Mouse (Mus musculus): Measurements from ENCODE around the gene Nt5e. TPM values are rescaled to one million over a fixed set of nuclear protein-coding genes. Genes with fewer than 3 reads are reported as not detected.
A peak's percentile ranks its signal among the peaks of the same experiment; 100 is the strongest.
"Not testable (repeated sequence)": the region's sequence is repeated elsewhere in the genome, so short reads cannot be mapped to it uniquely, and the experiment has no call there.

Gene Nt5e
- 1.1 and 1.2 TPM in 2 replicates for polyA plus RNA-seq (2015; fragmentation: Nextera tagmentation; extraction: Ambion mirVana)

DNA sequence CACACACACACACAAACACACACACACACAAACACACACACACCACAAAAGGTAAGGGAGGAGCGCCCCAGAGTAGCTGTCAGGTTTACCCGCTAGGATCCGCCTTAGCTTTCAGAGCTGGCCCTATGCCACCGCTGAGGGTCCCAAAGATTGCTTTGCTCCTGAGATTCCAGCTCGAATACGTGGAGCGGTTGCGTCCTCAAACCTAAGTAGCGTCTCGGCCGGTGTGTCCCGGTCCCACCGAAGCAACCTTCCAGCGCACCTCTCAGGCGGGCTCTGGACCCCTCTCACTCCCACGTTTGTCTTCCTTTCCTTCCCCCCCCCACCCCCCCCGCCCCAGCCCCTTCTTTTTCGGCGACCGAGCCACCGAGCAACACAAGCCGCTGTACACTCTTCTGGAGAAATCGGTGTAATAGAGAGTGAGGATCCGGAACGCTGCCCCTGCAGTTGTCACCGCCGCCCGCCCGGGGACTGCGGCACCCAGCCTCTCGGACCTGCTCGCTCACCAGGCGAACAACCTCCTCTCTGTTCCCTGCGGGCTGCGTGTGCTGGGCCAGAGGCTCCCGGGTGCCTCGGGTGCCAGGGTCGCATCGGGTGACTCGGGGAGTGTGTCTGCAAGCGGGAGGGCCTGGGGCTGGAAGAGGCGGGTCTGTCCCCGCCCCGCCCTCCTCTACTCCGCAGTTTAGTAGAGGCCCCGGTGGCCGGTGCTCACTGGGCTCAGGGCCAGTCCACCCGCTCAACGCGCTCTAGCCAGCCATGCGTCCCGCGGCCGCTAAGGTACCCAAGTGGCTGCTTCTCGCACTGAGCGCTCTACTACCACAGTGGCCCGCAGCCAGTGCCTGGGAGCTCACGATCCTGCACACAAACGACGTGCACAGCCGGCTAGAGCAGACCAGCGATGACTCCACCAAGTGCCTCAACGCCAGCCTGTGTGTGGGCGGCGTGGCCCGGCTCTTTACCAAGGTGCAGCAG is at the start of gene Nt5e:
Nt5e (plus strand) TSS at position 268 of the 972 bp plus-strand sequence.
- peak; percentile 90 for ATAC-seq (ENCODE audit: low FRiP score)
- Histone ChIP-seq H3K27ac (replicated peaks) (no peak within 1 kb of the TSS), H3K9me3 (replicated peaks) (no peaks in the 10 kb centered on the region)

DNA sequence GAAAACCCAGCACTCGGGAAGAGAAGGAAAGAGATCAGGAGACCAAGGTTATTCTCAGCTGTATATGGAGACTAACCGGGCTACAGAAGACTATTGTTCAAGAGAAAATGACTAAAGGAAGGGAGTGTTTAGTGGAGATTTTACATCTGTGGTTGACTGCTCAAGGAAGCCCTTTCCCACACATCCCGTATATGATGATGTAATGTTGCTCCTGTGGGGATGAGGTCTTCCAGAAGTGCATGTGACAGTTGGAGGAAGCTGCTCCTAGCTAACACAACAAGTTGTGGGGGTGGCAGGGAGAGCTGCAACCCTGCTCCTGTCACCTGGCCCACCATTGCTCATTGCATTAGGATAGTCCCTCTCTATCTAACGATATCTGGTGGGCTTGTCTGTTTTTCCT is 49.4 kb upstream of the Nt5e start:
- H3K4me2 ChIP-seq: no peak overlapping the region
- H3K9ac ChIP-seq (replicated peaks): no peak overlapping the region
- H3K4me3 ChIP-seq (replicated peaks): no peak overlapping the region
- no peaks in the 10 kb centered on the region for H3K36me3 ChIP-seq
- no peaks in the 10 kb centered on the region for H3K27me3 ChIP-seq (replicated peaks)
- no peak overlapping the region for H3K27ac ChIP-seq (replicated peaks)
- H3K9me3 ChIP-seq (replicated peaks): no peaks in the 10 kb centered on the region
- no peaks in the 10 kb centered on the region for H3K4me1 ChIP-seq
- WGBS: 95% methylated on average over 4 of the region's 4 CpGs
- ATAC-seq (ENCODE audit: low FRiP score): no peak

More for the DNA sequence above, at the start of gene Nt5e:
- Histone ChIP-seq H3K4me1 (peaks cover 16% of the 10 kb centered on the region), H3K4me2 (peak within 1 kb of the TSS; percentile 99), H3K9ac (replicated peaks) (peak within 1 kb of the TSS; percentile 53), H3K4me3 (replicated peaks) (peak within 1 kb of the TSS; percentile 65), H3K36me3 (no peaks in the 10 kb centered on the region), H3K27me3 (replicated peaks) (peaks cover 30% of the 10 kb centered on the region)
- WGBS: under 1% methylated on average over 64 of the region's 66 CpGs

DNA sequence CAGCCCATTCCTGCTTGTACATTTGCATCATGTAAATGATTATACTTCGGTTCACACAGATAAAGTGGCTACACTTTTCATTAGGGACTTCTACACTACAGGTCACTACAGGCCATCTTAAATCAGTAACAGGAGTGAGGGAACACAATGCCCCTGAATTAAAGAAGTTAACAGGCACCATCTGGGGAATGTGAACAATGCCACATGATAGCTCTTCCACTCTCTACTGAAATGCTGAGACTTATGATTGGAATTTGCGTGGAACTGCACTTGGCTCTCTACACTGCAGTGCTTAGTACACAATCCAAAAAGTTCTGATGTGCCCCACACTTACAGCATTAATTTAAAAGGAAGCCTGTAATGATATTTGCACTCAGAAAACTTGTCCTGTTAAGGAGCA is 47.3 kb upstream of the Nt5e start:
- no peak overlapping the region for H3K4me3 ChIP-seq (replicated peaks)
- no peaks in the 10 kb centered on the region for H3K36me3 ChIP-seq
- WGBS: 82% methylated on average over 2 of the region's 2 CpGs
- H3K4me1 ChIP-seq: no peaks in the 10 kb centered on the region
- H3K9me3 ChIP-seq (replicated peaks): no peaks in the 10 kb centered on the region
- H3K4me2 ChIP-seq: no peak overlapping the region
- H3K9ac ChIP-seq (replicated peaks): no peak overlapping the region
- H3K27me3 ChIP-seq (replicated peaks): no peaks in the 10 kb centered on the region
- no peak for ATAC-seq (ENCODE audit: low FRiP score)
- no peak overlapping the region for H3K27ac ChIP-seq (replicated peaks)

DNA sequence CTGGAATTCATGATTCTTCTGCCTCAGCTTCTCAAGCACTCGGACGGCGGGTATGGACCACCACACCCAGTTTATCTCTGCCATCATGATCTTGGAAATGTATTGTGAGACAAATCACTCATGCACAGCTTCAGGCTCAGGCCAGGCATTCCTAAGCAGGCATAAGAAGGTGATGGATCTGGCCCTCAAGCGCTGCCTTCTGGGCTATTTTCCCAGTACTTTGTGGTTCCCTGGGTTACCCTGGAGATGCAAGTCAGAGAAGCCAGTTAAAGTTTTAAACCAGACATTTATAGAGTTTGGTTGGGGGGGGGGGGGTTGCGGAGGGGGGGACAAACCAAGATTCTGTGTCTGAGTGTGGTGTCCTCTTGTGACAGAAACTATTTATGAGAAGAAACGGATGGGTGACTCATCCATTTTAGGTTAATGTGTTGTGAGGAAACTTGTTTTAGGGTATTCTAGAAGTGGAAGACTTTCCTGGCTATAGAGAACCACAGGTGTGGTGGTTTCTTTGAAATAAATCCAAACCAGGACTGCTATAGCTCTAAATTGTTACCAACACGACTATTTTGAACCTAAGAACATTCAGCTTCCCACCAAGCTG is 37.3 kb upstream of the Nt5e start:
- H3K27ac ChIP-seq (replicated peaks): no peak overlapping the region
- no peaks in the 10 kb centered on the region for H3K27me3 ChIP-seq (replicated peaks)
- H3K36me3 ChIP-seq: no peaks in the 10 kb centered on the region
- H3K4me1 ChIP-seq: no peaks in the 10 kb centered on the region
- no peak overlapping the region for H3K9ac ChIP-seq (replicated peaks)
- no peak for ATAC-seq (ENCODE audit: low FRiP score)
- WGBS: 91% methylated on average over 7 of the region's 7 CpGs
- H3K4me3 ChIP-seq (replicated peaks): no peak overlapping the region
- no peaks in the 10 kb centered on the region for H3K9me3 ChIP-seq (replicated peaks)
- H3K4me2 ChIP-seq: no peak overlapping the region

DNA sequence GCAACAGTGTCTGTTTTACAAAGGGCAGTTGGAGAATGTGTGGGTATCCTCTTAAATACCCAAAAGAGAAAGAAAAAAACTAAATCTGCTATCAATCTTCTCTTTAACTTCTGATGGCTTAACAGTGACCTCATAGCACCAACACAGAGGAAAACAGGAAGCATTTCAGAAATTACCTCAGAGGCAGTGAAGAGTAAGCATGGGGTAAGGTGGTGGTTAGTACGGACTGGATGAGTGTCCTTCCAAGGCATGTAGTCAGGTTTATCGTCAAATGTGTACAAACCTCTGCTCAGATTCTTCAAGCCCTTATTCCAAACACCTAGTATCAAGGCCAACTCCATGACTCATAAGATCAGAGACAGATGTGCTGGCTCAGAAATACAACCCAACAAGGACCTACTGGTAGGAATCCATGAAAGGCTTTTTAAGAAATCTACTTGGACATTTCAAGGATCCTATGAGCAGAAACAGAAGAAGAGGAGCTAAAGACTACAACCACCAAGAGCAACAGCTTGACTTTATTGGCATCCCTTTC is 34.1 kb upstream of the Nt5e start:
- no peak for ATAC-seq (ENCODE audit: low FRiP score)
- H3K36me3 ChIP-seq: no peaks in the 10 kb centered on the region
- H3K27ac ChIP-seq (replicated peaks): no peak overlapping the region
- H3K27me3 ChIP-seq (replicated peaks): no peaks in the 10 kb centered on the region
- H3K4me1 ChIP-seq: peaks cover 4% of the 10 kb centered on the region; the same call in 1 of the 2 replicates
- no peak overlapping the region for H3K4me3 ChIP-seq (replicated peaks)
- no peak overlapping the region for H3K4me2 ChIP-seq
- H3K9me3 ChIP-seq (replicated peaks): no peaks in the 10 kb centered on the region
- no peak overlapping the region for H3K9ac ChIP-seq (replicated peaks)
- WGBS: 92% methylated on average over 2 of the region's 2 CpGs

DNA sequence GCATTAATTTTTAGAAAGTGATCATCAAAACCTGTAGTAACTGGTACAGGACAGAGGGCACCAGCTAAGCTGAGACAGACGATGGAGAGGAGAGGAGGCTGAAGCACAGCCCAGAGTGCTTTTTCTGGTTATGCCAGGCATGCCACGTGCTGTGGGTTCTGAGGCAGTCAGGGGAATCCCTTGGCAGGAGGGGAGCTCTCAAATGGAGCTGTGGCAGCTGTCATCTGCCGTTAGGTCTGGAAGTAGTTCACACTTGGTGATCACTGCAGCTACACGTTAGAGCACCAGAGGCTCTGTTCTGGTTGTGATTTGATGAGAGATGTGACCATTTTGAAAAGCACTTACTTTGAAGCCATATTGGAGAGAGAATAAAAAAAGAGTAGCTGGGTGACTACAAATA is 31.2 kb upstream of the Nt5e start:
- H3K27ac ChIP-seq (replicated peaks): no peak overlapping the region
- peaks cover 4% of the 10 kb centered on the region; the same call in 1 of the 2 replicates for H3K4me1 ChIP-seq
- 50% methylated on average over 4 of the region's 4 CpGs for WGBS
- H3K27me3 ChIP-seq (replicated peaks): no peaks in the 10 kb centered on the region
- H3K9me3 ChIP-seq (replicated peaks): no peaks in the 10 kb centered on the region
- no peak overlapping the region for H3K9ac ChIP-seq (replicated peaks)
- peak; percentile 38; the same call in 1 of the 2 replicates for ATAC-seq (ENCODE audit: low FRiP score)
- no peak overlapping the region for H3K4me3 ChIP-seq (replicated peaks)
- H3K4me2 ChIP-seq: no peak overlapping the region
- H3K36me3 ChIP-seq: no peaks in the 10 kb centered on the region

DNA sequence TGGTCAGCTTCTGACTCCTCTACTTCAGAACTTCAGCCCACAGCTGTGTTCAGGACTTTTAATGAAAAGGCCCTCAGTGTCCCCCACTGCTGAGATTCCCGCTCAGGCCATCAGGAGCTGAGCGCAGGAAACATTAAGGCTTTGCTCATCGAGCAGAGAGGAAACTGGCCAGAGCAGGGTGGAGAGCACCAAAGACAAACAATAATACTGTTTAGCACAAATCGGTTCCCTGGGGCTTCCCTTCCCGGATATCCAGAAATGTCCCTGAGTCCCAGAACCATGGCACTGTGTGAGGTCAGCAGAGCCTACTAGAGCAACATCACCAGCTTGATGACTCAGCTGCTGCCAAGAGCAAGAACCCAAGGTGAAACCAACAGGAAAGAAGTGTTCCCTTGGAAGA is 30.7 kb upstream of the Nt5e start:
- 76% methylated on average over 5 of the region's 5 CpGs for WGBS
- Histone ChIP-seq H3K4me2 (no peak overlapping the region), H3K9me3 (replicated peaks) (no peaks in the 10 kb centered on the region), H3K4me3 (replicated peaks) (no peak overlapping the region), H3K4me1 (peaks cover 4% of the 10 kb centered on the region; the same call in 1 of the 2 replicates), H3K27ac (replicated peaks) (no peak overlapping the region), H3K9ac (replicated peaks) (no peak overlapping the region), H3K36me3 (no peaks in the 10 kb centered on the region), H3K27me3 (replicated peaks) (no peaks in the 10 kb centered on the region)
- ATAC-seq (ENCODE audit: low FRiP score): no peak

DNA sequence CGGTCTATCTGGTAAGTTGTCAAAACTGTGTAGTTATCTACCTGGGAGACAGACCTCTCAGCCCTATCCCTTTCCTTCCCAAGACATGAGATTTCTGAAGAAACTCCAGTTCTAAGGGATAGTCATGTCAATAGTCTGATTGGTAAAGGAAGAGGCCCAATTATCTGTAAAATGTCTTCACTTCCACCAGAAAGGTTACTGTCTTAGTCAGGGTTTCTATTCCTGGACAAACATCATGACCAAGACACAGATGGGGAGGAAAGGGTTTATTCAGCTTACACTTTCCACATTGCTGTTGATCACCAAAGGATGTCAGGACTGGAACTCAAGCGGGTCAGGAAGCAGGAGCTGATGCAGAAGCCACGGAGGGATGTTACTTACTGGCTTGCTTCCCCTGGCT is 29.8 kb upstream of the Nt5e start:
- H3K9me3 ChIP-seq (replicated peaks); H3K9ac ChIP-seq (replicated peaks); H3K4me3 ChIP-seq (replicated peaks); H3K27ac ChIP-seq (replicated peaks); H3K36me3 ChIP-seq; H3K4me2 ChIP-seq; H3K4me1 ChIP-seq; H3K27me3 ChIP-seq (replicated peaks); ATAC-seq (ENCODE audit: low FRiP score): not testable (repeated sequence)
- 87% methylated on average over 3 of the region's 3 CpGs for WGBS

DNA sequence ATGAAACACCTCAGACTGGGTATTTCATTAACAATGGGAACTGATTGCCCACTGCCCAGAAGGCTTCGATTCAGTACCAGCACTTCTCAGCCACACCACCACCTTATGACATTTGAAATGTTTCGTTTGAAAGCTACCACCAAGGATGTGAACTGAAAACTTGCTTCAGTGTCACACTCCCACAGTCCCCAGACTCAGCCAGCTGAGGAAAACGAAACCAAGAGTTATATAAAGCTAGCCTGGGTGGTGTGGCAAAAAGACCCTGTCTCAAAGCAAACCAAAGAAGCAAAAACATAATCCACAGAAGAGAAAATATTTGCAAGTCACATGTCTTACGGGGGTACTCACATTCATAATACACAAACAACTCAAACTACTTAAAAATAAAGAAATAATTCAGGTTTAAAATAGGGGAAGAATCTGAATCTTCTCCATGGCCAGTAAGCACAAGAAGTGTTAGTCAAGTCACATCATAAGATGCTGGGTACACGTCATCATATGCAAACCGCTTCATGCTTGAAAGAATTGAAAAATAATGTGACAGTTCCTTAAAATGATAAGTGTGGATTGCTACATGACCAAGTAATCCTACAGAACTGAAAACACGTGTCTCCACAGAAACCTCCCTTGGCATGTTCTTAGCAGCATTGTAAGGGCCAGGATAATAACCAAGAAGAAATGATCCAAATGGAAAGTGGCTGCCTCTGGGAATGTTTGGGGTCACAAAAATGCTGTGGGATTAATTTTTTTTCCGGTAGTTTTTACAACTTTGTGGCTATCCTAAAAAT is 28.9 kb upstream of the Nt5e start:
- Histone ChIP-seq H3K4me2 (no peak overlapping the region), H3K4me3 (replicated peaks) (no peak overlapping the region), H3K27me3 (replicated peaks) (no peaks in the 10 kb centered on the region), H3K4me1 (peaks cover 4% of the 10 kb centered on the region; the same call in 1 of the 2 replicates), H3K9me3 (replicated peaks) (no peaks in the 10 kb centered on the region), H3K9ac (replicated peaks) (no peak overlapping the region), H3K36me3 (no peaks in the 10 kb centered on the region), H3K27ac (replicated peaks) (no peak overlapping the region)
- WGBS: 85% methylated on average over 8 of the region's 8 CpGs
- no peak for ATAC-seq (ENCODE audit: low FRiP score)

DNA sequence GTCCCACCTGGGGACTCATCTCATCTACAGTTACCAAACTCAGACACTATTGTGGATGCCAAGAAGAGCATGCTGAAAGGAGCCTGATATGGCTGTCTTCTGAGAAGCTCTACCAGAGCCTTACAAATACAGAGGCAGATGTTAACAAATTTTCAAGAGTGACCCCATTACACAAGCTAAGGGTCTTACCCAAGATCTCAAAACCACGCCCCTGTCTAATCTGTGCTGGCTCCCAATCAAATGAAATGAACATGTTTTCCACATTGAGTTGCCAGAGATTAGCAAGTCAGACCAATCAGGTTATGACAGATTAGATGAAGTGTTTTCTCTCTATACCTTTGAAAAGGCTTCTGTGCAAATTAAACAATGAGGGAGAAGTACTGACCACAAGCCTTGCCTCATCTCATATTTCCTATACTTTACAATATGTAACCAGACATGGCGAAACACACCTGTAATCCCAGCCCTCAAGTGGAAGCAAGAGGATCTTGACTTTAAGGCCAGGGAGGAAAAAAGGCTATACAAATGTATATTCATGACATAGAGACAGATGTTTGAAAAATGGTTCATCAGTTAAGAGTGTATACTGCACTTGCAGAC is 19.9 kb upstream of the Nt5e start:
- H3K36me3 ChIP-seq: no peaks in the 10 kb centered on the region
- no peak overlapping the region for H3K4me2 ChIP-seq
- WGBS: 88% methylated on average over 2 of the region's 2 CpGs
- H3K27ac ChIP-seq (replicated peaks): no peak overlapping the region
- no peaks in the 10 kb centered on the region for H3K27me3 ChIP-seq (replicated peaks)
- H3K4me3 ChIP-seq (replicated peaks): no peak overlapping the region
- ATAC-seq (ENCODE audit: low FRiP score): no peak
- no peaks in the 10 kb centered on the region for H3K4me1 ChIP-seq
- no peaks in the 10 kb centered on the region for H3K9me3 ChIP-seq (replicated peaks)
- no peak overlapping the region for H3K9ac ChIP-seq (replicated peaks)

DNA sequence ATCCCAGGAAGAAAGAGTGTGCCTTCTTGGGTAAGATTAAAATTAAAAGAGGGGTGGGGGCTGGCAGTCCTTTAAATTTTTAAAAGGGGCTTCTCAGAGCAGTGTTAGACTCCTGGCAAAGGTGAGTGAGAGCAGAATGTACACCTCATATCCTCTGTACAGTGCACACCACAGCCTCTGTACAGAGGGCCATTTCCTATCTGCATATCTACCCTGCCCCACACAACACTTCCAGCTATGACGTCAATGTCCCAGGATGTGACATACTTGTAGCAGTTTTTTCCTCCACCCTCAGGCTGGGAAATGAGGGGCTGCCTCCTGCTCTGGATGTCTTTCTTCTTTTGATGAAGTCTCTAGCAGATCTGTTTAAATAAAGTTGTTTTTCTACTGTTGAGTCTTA is 17.9 kb upstream of the Nt5e start:
- WGBS: 78% methylated on average over 1 of the region's 1 CpGs
- H3K9ac ChIP-seq (replicated peaks): no peak overlapping the region
- ATAC-seq (ENCODE audit: low FRiP score): no peak

More for the DNA sequence above, 17.9 kb upstream of the Nt5e start:
- no peaks in the 10 kb centered on the region for H3K4me1 ChIP-seq
- no peaks in the 10 kb centered on the region for H3K36me3 ChIP-seq
- no peak overlapping the region for H3K4me2 ChIP-seq
- no peaks in the 10 kb centered on the region for H3K9me3 ChIP-seq (replicated peaks)
- H3K27ac ChIP-seq (replicated peaks): no peak overlapping the region
- no peaks in the 10 kb centered on the region for H3K27me3 ChIP-seq (replicated peaks)
- no peak overlapping the region for H3K4me3 ChIP-seq (replicated peaks)
